Mouse (Mus musculus) A20 (cell line): ENCODE results near the gene Tmem270.
A peak's percentile ranks its signal among the peaks of the same experiment; 100 is the strongest.

ENCODE experiments used
- DNase-seq: peaks from one replicate; pipeline ENCODE4 v3.0.0-alpha.2; 2011; ENCODE audit warnings: low read depth, low spot score

The Tmem270 gene

DNA sequence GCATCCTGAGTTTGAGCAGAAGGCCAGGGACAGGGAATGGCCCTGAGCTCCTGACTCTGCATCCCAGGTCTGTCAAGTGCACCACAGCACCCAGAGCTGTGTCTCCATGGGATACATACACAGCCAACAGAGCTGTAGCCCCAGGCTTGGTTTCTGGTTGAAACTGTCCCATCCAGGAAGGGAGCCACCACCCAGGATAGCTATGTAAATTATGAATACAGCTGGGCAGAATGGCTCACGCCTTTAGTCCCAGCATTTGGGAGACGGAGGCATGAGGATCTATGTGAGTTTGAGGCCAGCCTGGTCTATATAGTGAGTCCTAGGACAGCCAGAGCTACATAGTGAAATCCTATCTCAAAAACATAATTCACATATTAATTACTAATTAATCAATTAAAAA lies 23.5 kb upstream of the Tmem270 start:
- no peak for DNase-seq

DNA sequence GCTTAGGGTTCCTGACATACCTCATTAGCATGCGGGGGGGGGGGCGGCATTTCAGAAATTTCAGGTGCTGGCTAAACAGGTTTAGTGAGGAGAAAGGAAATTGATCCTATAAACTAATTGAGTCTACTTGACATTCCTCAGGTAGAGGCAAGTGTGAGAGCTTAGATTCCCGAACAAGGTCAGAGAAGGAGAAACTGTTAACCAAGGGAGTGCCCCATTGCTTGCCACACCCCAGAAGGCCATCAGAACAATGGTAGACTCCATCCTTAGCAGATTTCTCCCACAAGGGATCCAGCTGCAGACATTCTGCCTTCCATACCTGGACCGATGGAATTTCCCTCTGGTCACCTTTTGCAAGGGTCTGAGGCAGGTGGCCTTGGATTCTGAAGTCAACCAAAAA lies 20.2 kb upstream of the Tmem270 start:
- no peak for DNase-seq

DNA sequence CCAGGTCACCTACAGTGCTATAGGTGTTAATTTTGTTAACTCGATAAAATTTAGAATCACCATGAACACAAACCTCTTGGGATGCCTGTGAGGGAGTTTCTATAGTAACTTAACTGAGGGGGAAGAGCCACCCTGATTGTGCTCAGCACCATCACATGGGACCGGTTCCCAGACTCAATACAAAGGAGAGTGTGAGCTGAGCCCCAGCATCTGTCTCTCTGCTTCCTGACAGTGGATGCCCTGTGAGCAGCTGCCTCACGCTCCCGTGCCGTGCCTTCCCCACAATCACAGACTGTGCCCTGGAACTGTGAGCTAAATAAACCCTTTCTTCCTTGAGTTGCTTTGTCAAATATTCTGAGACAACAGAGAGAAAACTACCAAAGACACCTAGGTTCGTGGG lies 16.6 kb upstream of the Tmem270 start:
- DNase-seq, result no peak

DNA sequence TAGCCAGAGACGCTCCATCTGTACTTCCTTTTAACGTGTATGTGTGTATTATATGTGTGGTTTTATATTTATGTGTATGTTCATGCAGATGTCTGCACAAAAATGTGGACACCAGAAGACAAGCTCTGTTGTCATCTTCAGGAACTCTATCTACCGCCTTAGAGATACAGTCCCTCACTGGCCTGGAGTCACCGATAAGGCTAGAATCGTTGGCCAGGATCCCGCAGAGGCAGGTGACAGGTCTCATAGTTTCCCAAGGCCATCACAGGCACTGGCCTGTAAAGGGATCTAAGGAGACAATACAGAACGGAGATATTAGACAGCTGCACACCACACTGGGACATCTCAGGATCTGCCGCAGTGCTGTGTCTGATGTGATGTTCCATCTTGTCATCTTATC lies 14.6 kb upstream of the Tmem270 start:
- no peak for DNase-seq

DNA sequence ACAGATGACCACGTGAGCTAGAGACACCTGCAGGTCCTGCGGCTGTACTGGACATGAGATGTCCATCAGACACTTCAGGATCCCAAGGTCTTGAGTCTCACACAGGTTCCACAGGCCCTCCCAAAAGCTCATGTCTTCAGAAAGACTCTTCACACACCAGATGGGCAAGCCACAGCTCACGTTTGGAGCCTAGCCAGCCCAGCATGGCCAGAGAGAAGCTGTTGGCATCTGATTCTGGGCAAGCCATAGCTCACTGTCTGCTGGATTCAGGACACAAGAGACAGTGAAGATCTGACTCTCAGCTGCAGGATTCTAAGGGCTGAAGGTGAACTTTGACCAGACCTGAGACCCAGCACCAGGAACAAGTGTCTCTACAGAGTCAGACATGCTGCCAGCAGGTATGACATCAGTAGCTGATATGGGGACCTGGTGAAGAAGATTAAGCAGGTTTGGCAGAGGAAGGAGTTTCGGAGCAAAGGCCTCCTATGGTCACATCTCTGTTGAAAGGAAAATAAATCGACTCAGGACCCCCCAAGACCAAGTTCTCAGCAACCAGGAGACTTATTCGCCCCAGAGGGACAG lies 13.7 kb upstream of the Tmem270 start:
- no peak for DNase-seq

DNA sequence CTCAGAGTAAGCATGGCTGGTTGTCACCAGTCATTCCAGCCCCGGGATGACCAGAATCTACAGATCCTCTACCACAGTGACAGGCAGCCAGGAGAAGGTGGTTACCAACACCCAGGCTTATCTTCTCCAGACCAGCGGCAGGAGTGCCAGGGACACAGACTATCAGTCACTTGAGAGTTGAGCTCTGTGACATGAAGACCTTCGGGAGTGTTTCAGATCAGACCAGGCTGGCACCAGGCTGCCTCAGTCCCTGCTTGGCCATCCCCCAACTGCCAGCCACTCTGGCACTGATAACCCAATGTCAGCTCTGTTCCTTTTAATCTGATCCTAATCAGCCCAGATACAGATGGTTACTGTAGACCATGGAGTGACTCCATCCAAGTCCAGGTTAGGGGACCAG lies 12.6 kb upstream of the Tmem270 start:
- no peak for DNase-seq

DNA sequence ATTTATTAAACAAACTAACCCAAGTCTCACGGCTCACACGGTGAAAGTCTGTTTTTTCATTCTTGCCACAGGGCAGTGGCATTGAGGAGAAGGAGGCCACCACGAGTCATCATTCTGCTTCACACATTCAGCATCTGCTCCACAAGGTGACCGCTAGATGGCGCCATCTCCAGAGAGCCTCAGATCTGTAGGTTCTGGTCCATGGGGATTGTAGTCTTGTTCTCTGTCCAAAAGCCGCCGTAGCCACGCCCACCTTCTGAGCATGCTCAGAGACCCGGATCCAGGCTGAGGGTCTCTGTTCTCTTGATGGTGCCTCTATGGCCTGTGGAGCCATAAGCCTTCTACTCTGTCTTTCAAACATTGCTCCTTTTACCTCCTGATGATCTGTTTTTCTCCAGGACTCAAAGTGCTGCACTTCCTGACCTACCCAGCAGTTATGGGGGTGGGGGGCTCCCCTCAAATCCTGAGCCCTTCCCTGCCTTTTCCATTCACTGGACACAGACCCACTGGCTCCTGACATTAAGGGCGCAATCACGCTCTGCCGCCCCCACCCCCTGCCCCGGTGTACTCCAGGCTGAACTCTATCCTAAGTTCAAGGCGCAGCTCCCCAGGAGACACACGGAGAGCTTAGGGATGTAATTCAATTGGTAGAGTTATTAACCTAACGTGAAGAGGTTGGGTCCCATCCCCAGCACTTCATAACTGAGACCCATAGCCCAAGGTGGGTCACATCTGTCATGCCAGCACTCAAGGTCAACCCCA lies 11.7 kb upstream of the Tmem270 start:
- peak; percentile 78 for DNase-seq

DNA sequence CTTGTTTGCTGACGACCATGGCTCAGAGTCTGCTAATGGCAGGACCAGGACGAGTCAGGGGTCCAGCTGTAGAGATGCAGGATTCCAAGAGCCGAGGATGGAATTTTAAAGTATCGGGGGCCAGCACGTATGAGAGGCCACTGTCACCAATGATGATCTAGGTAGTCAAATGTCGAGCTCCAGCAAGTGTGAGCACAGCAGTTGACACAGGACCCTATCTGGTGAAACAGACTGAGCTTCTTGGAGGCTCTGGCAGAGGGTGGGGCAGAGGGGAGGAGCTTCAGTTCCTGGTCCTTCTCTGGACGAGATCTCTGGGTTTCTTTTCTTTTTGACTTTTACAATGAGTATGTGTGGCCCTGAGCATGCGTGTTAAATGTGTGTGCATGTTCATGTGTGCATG lies 8.8 kb upstream of the Tmem270 start, which contains the start of gene Cldn13:
TSS of gene Cldn13 (minus strand) at position 216 of the 400 bp plus-strand sequence.
- no peak for DNase-seq

DNA sequence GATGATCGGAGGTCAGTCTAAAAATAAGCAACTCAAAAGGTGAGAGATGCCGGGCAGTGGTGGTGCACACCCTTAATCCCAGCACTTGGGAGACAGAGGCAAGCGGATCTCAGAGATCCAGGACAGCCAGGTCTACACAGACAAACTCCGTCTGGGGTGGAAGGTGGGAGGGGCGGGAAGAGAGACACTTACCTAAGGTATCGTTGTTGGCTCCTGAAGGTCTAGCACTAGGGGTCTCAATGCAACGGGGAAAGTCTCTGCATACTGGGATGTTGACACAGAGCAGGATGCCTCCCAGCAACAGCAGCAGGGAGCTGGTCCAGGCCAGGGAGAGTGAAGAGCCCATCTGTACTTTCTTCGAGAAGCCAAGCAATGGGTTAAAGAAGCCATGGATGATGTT lies 8.0 kb upstream of the Tmem270 start:
- no peak for DNase-seq

DNA sequence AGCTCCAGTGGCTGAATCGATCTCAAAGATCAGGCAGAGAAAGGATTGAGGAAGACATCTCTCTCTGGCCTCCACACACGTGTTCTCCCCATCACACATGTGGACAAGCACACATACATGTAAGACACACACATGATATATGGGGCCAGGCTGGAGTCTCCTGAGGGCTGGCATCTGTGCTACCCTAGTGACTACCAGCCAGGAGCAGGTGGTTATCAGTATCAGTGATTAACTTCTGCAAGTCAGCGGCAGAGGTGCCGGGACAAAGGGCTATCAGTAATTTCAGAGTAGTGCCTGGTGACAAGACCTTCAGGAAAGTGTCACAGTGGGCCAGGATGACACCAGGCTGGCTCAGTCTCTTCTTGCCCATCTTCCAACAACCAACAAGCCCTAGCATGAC lies 7.2 kb upstream of the Tmem270 start:
- DNase-seq, result no peak

DNA sequence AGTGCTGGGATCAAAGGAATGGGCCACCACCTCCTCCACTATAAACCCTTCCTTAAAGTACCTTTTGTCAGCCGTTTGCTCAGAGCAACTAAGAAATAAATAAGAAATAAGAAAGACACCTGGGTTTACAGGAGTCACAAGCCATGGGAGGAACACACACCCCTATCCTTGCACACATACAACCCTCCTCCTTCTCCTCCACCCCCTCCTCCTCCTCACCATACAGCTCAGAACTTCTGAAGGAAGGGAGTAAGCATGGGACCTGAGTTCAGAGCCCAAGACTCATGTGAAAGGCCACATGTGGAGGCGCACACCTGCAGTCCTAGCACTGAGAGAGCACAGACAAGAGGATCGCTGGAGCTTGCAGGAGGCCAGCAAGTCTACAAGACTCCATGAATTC lies 6.8 kb upstream of the Tmem270 start:
- no peak for DNase-seq

DNA sequence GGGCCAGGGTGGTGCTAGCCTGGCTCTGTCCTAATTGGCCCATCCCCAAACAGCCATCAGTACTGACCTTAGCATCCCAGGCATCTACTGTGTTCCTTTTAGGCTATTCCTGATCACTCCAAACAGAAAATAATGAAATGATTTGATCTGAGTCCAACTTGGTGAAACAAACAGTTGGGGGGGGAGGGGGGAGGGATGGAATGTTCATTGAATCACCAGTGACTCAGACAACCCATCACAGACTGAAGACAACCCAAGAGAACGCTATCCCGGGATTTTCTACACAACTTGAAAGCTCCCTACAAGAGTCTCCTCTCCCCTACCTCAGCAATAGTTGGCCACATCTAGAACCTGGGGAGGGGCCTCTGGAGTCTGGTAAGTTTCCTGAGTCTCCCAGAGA lies 5.4 kb upstream of the Tmem270 start:
- no peak for DNase-seq

DNA sequence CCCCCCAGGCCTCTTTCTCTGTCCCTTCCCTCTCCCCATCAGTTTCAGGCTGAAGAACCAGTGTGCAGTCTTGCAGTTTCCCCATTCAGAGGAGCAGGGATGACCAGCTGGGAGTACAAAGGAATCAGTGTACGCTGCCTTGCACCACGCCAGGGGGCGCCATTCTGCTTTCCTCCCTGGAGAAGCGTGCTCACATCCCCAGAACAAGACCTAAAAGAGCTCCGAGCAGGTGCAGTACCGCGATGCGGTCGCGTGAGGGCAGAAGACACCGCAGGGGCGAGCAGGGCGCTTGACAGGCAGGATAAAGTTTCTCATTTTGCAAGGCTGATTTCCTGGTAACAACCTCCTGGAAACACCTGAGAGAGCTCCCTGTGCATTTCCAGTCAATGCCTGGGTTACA lies 602 bp upstream of the Tmem270 start:
- peak; percentile 90 for DNase-seq

DNA sequence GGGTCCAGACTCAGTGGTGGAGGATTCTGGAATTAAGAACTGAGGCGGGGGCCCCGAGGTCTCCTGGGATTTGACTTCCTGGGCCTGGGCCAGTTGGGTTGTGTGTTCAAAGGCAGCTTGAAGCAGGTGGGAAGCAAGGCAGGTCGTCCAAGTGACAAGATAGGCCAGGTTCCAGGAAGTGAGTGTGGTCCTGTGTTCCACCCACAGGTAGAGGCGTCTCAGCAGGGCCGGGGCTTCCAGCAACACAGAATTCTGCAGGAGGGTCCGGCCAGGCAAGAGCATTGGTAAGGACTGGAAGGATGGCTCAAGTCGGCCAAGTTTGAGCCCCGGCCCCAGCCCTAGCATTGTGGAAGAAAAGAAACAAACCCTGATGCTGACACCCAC lies 4.9 kb downstream of the Tmem270 start:
- no peak for DNase-seq

DNA sequence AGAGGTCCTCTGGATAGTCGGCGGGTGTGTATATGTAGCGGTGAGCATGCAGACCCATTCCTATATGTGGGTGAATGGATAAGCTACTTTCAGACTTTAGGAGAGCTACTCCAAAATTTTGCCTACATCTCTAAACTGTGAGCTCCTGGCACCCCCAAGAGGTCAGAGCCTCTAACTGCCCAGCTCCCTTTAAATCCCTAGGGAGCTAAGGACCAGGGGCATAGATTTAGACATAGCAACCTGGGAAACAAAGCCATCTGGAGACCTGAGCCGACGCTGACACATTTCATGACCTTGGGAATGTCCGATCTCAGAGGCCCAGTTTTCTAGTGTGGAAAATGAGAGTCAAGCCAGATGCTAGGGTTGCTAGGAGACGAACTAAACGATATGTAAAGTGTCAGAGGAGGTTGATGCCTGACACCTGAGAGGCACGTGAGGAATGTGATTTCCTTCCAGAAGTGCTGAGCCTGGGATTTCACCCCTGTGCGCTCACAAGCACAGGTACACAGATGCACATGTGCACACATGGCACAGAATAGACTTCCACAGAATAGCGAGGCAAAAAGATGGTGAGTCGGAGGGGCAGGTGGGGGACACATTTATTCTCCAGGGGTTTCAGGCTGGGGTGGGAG lies 5.4 kb downstream of the Tmem270 start:
- no peak for DNase-seq

DNA sequence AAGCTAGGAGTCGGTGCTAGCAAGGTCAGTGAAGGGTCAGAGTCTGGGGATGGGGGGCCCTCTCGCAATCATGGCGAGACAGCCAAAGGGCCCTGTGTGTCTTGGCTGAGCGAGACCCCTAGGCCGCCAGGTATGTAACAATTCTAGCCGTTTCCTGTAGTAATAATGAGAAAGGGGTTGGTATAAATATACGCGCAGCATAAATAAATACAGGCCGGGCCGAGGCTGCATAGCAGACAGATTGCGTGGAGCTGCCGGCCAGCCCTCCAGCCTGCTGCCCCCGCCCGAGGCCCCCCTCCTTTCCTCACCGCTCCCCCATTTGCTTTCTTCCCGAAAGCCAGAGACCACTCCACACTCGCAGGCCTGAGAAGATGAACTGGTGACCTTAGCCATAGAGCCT lies 8.9 kb downstream of the Tmem270 start:
- no peak for DNase-seq

DNA sequence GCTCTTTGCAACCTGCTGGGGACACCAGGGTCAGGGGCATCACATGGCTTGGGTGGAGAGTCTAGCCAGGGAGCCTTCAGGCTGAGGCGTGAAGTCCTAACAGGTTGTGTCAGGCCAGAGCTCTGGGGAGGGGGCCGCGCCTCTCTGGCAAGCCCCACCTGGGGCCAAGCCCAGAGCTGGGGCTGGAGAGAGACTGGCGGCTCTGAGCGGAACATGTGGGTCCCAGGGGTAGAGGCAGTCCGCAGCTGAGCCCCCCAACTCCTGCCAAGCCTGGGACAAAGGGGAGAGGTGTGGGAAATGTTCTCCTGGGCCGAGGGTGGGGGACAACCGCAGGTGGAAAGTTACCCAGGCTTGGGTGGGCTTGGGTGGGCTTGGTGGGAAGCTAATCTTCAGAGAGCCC lies 9.6 kb downstream of the Tmem270 start:
- no peak for DNase-seq

DNA sequence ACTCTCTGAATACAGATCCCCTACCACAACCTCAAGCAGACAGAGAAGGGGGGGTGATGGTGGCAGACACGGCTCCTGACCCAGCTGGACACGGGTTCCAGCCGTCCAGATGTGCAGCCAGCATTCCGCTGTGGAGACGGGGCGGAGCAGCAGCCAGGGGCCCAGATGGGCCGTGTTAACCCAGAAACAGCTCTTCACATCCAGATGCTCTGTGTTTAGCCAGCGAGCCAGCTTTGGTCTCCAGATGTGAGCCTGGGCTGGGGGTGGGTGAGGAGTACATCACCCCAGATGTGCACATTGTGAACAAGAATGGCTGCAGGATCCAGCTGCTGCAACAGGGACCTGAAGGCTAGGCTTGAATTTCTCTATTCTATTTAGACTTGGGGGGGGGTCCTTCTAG lies 11.2 kb downstream of the Tmem270 start:
- DNase-seq, result no peak

DNA sequence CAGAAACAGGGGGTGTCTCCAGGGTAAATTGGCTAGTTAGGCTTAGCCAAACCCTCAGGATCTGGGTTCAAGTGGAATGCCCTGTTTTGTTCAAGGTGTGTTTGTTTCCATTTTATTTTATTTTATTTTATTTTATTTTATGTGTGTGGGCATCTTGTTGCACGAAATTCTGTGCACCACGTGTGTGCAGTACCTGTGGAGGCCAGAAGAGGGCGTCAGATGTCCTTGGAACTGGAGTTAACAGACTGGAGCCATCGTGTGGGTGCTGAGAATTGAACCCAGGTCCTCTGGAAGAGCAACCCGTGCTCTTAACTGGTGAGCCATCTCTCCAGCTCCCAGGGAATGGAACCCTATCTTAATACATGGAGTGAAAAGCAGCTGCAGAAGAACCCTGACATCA lies 13.8 kb downstream of the Tmem270 start:
- no peak for DNase-seq

DNA sequence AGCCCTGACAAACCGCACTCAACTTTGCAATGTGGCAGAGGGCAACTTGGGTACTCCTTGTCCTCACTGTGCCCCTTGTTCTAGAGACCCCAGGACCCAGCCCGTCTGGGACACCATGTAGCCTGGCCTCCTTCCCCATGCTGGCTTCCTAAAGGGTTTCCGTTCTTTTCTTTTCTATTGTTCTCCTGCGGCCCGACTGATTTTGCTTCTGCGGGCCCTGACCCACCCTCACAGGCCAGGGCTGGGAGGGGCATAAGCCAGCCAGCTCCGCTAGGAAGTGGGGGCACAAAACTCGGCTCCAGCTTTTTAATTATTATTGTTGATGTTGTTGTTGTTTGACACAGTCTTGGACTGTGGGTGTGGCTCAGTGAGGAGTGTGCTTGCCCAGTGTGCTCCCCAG lies 15.0 kb downstream of the Tmem270 start:
- DNase-seq, result no peak

DNA sequence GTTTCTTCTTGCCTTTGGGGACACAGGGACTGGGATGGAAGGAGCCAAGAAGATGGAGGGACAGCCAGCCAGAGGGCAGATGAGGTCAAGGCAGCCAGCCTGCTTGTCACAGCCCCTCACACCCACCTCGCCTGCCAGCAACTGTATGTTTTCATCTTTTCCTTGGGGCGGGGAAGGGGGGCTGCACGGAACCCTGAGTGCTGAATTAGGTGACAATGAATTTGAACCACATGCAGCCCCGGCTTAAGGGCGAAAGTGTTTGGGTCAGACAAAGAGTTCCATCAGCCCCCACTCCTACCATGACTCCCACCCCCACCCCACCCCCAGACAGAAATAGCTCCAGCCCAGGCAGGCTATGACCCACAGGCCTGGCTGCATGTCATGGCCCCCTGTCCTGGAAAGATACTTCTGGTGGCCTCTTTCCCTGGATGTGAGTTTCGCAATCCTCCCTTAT lies 15.9 kb downstream of the Tmem270 start:
- no peak for DNase-seq

DNA sequence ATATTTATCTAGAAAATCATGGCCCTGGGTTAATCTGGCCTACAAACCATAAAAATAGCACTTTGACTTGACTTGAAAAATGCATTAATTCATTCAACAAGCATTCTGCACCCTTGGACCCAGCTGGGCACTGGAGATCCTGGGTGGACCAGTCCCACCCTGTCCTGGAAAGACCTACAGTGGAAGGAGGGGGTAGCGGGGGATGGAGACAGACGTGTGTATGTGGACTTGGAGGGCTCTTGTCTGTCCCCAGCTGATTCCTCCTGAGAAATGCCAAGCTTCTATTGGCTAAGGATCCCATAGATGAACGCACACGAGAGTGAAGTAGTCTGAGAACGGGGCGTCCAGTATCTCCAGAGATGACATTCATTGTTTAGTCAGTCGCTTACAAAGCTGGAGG lies 18.0 kb downstream of the Tmem270 start:
- DNase-seq, result no peak
